Mouse (Mus musculus): ENCODE measurements at regions not wholly inside any gene's neighbourhood (a gene's known extent, or its start where the extent isn't known, plus 50 kb on each side); places are given as distances from the start of the nearest gene placed in this dataset.

DNA sequence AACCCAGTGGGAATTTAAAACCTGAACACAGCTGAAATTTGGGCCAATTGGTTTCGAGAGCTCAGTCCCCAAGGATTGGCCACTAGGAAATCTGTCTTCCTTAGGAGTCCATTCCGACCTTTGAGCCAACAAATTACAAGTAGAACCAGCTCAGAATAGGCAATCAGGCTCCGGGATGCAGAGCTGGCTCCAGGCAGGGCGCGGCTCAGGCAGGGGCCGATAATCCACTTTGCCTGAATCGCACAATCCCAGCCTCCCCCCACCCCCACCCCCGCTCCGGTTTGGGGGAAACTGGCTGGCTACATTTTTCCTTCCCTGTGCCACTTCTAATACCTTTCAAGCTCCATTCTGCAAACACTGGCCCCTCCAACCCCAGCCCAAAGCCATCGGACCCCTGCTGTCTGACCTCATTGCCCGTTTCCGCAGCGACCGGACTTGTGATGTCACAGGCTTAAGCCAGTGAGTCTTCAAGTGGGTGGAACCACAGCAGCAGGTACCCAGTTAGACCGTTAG, 150.5 kb upstream of the Sdk2 start:
- H3K4me3 ChIP-seq: peak overlapping the region; percentile 17; the same call in 1 of the 2 replicates
- no peaks in the 10 kb centered on the region; the same call in 1 of the 2 replicates for H3K9me3 ChIP-seq (replicated peaks)
- ATAC-seq: peak; percentile 33; the same call in 1 of the 2 replicates
- H3K27ac ChIP-seq: no peak overlapping the region
- H3K4me2 ChIP-seq: peak overlapping the region; percentile 53
- H3K4me1 ChIP-seq: peaks cover 37% of the 10 kb centered on the region
- peak overlapping the region; percentile 6; the same call in 1 of the 2 replicates for H3K9ac ChIP-seq
- peaks cover 8% of the 10 kb centered on the region for H3K27me3 ChIP-seq
- H3K36me3 ChIP-seq (ENCODE audit: poor library complexity, severe bottlenecking): no peaks in the 10 kb centered on the region
- 3% methylated on average over 15 of the region's 15 CpGs for WGBS

DNA sequence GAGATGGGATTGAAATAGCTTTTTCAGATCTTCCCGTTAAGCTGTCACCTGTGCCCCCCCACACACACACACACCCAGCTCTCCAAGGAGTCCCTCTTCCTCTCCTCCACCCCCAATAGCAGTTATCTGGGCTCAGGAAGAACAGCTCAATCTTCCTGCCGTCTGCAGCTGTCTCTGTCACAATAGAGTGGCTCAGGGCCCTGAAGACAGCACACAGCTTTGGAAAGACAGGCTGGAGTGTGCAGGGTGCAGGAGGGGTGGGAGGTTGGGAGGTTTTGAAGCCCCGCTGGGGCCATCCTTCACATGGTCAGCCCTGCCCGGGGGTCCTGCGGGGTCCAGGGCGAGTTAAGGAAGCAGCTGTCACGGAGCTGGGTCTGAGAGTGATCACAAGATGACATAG, 149.6 kb upstream of the Sdk2 start:
- peaks cover 8% of the 10 kb centered on the region for H3K27me3 ChIP-seq
- no peak overlapping the region for H3K4me2 ChIP-seq
- H3K27ac ChIP-seq: no peak overlapping the region
- H3K9ac ChIP-seq: peak overlapping the region; percentile 3; the same call in 1 of the 2 replicates
- H3K4me1 ChIP-seq: peaks cover 37% of the 10 kb centered on the region
- ATAC-seq: peak; percentile 50; the same call in 1 of the 2 replicates
- H3K9me3 ChIP-seq (replicated peaks): no peaks in the 10 kb centered on the region; the same call in 1 of the 2 replicates
- no peaks in the 10 kb centered on the region for H3K36me3 ChIP-seq (ENCODE audit: poor library complexity, severe bottlenecking)
- WGBS: 9% methylated on average over 7 of the region's 7 CpGs
- H3K4me3 ChIP-seq: no peak overlapping the region

DNA sequence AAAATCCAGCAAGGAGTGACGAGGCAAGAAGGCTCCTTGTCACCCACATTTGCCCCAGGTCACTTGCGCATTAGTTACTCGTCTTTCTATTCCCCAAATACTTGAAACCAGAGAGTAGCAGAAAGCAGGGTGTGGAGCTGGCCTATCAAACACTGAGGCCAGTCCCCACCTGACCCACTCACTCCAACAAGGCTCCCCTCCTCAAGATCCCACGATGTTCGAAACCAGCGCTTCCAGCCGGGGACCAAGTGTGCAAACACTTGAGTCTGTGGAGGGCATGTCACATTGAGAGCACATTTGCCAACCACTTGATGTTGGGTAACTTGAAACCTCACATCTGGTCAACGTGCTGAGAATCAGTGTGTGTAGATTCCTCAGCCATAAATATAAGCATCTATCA, 148.4 kb upstream of the Sdk2 start:
- Histone ChIP-seq H3K4me1 (peaks cover 37% of the 10 kb centered on the region), H3K27ac (no peak overlapping the region), H3K4me3 (no peak overlapping the region), H3K4me2 (no peak overlapping the region), H3K9ac (no peak overlapping the region), H3K9me3 (replicated peaks) (no peaks in the 10 kb centered on the region; the same call in 1 of the 2 replicates), H3K27me3 (peaks cover 8% of the 10 kb centered on the region), H3K36me3 (ENCODE audit: poor library complexity, severe bottlenecking) (no peaks in the 10 kb centered on the region)
- no peak for ATAC-seq
- 90% methylated on average over 8 of the region's 8 CpGs for WGBS

DNA sequence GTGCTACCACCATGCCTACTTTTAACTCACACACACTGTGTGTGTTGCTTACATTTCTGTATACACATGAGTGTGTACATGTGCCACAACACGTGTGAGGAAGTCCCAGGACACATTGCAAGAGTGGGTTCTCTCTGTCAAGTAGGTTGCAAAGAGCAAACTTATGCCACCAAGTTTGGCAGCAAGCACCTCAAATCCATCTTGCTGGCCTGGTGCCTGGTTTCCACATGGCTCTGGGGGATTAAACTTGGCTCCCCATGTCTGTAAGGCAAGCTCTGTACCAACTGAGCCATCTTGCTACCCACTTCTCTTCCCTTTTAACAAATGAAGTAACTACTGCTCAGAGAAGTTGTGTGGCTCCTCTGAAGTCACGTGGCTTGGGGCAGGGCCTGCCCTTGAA, 145.3 kb upstream of the Sdk2 start:
- Histone ChIP-seq H3K9me3 (replicated peaks) (no peaks in the 10 kb centered on the region; the same call in 1 of the 2 replicates), H3K4me2 (no peak overlapping the region), H3K27me3 (0 out of 2 replicates have a peak, but pooled peaks cover 4% of the 10 kb centered on the region), H3K36me3 (ENCODE audit: poor library complexity, severe bottlenecking) (no peaks in the 10 kb centered on the region), H3K4me1 (peaks cover 18% of the 10 kb centered on the region), H3K9ac (no peak overlapping the region), H3K4me3 (no peak overlapping the region), H3K27ac (no peak overlapping the region)
- 61% methylated on average over 2 of the region's 2 CpGs for WGBS
- no peak for ATAC-seq

DNA sequence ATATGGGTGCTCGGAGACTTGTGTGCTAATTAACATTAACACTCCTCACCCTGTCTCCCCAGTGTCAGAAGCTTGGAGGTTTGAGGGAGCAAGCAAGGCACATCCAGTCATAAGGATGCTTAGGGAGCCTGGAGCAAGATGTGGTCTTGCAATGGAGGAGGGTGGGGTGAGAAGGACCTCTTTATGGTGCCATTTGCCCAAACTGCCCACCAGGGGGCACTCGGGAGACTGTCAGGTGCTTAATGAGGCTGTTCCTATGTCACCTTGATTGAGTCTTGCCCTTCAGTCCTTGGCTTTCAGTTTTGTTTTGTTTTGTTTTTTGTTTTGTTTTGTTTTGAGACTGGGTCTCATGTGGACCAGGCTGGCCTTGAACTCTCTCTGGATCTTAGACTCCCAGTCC, 138.3 kb upstream of the Sdk2 start:
- no peak overlapping the region for H3K4me3 ChIP-seq
- 0 out of 2 replicates have a peak, but pooled peaks cover 6% of the 10 kb centered on the region for H3K4me1 ChIP-seq
- WGBS: 40% methylated on average over 2 of the region's 2 CpGs
- no peak overlapping the region for H3K4me2 ChIP-seq
- H3K27me3 ChIP-seq: no peaks in the 10 kb centered on the region
- no peak for ATAC-seq
- H3K36me3 ChIP-seq (ENCODE audit: poor library complexity, severe bottlenecking): no peaks in the 10 kb centered on the region
- no peak overlapping the region for H3K27ac ChIP-seq
- H3K9ac ChIP-seq: no peak overlapping the region
- no peaks in the 10 kb centered on the region for H3K9me3 ChIP-seq (replicated peaks)

DNA sequence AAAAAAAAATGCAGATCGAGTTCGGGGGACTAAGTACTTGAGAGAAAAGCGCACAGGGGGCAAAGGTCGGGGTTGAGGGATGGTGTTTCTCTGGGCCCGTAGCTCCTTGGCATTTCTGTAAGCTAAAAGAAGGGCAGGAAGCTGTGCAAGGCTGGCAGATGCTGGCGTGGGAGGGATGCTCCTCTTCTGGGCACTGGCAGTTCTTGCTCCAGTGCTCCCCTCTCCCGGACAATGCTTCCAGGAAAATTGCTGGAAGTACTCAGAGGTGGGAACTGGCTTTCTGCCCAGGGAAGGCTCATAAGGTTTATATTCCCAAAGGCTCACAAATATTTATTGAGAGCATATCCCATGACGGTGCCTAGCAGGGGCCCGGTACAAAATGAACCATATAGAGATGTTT, 136.6 kb upstream of the Sdk2 start:
- no peak overlapping the region for H3K4me3 ChIP-seq
- no peak overlapping the region for H3K9ac ChIP-seq
- H3K27ac ChIP-seq: no peak overlapping the region
- no peak for ATAC-seq
- H3K27me3 ChIP-seq: no peaks in the 10 kb centered on the region
- H3K4me1 ChIP-seq: peaks cover 10% of the 10 kb centered on the region
- no peaks in the 10 kb centered on the region for H3K36me3 ChIP-seq (ENCODE audit: poor library complexity, severe bottlenecking)
- no peaks in the 10 kb centered on the region for H3K9me3 ChIP-seq (replicated peaks)
- H3K4me2 ChIP-seq: no peak overlapping the region
- WGBS: 79% methylated on average over 9 of the region's 9 CpGs

DNA sequence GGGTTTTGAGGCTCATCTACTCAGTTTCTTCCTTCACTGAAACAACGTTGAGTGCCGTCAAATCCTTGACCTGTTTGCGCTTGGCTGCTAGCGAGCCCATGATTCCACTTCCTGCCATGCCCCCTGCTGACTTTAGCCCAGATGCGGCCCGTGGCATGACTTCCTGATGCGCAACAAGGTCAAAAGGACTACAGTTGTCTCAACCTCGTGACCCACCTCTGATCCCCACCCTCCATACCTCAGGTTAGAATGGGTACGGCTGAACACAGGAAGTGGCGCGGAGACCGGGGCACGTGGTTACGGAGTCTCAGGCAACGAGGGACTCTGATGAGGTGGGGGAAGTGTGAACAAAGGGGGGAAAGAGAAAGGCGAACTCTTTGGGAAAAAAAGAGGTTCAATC, 135.6 kb upstream of the Sdk2 start:
- no peaks in the 10 kb centered on the region for H3K27me3 ChIP-seq
- no peak overlapping the region for H3K4me2 ChIP-seq
- no peaks in the 10 kb centered on the region for H3K9me3 ChIP-seq (replicated peaks)
- peaks cover 18% of the 10 kb centered on the region for H3K4me1 ChIP-seq
- ATAC-seq: no peak
- no peak overlapping the region for H3K4me3 ChIP-seq
- no peak overlapping the region for H3K27ac ChIP-seq
- WGBS: 85% methylated on average over 16 of the region's 16 CpGs
- no peak overlapping the region for H3K9ac ChIP-seq
- no peaks in the 10 kb centered on the region for H3K36me3 ChIP-seq (ENCODE audit: poor library complexity, severe bottlenecking)

DNA sequence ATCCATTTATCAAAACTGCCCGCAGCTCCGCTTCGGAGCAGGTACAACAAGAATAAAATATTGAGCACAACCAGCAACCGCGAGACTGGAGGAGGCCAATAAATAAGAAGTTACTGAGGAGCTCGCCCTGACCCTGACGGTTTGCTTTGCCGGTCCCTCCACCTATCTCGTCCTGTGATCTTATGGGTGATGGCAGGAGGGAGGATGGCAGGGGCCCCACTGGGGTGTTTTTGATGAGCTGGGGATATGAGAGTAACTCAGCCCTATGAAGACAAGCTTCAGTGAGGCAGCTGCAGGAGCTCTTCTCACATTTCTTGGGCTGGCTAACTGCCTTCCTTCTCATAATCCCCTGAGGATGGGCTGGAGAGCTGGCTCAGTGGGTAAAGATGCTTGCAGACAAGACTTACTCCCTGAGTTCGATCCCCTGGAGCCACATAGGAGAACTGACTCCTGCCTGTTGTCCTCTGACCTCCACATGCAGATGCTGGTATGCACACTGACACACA, 132.3 kb upstream of the Sdk2 start:
- H3K4me2 ChIP-seq: no peak overlapping the region
- peaks cover 24% of the 10 kb centered on the region for H3K4me1 ChIP-seq
- H3K9ac ChIP-seq: no peak overlapping the region; the same call in 1 of the 2 replicates
- no peak for ATAC-seq
- 86% methylated on average over 10 of the region's 10 CpGs for WGBS
- H3K36me3 ChIP-seq (ENCODE audit: poor library complexity, severe bottlenecking): no peaks in the 10 kb centered on the region
- no peak overlapping the region for H3K27ac ChIP-seq
- H3K9me3 ChIP-seq (replicated peaks): no peaks in the 10 kb centered on the region
- no peaks in the 10 kb centered on the region for H3K27me3 ChIP-seq
- no peak overlapping the region for H3K4me3 ChIP-seq

DNA sequence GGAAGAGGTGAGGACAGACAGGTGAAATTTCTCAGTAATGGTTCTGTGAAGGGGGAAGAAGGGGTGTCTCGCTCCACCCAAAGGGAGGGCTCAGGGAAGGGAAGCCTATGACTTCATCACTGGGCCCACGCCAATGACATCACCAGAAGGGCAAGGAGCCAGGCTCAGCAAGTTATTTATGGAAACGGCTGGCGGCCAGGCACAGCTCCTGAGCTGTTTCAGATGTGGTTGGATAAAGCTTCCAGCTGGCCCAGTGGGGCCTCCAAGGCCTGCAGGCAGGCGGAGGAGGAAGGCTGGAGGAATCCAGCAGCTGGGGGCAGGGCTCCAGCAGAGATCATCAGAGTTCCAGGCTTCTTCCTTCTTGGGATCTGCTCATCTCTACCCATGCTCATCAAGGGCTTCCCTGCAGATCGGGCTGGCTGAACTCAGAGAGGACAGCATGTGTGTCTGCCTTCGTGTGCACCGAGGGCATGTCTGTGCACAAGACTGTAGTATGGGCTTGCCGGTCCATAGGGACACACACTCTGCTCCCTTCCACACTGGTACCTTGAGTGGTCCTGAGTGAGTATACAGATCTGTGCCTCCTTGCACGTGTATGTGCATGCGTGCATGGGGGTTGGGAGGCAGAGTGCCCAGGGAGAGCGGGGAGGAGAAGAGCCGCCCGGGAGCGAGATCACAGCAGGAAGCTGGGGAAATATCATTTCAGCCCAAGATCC, 131.6 kb upstream of the Sdk2 start:
- peak overlapping the region; percentile 44 for H3K27ac ChIP-seq
- H3K9ac ChIP-seq: no peak overlapping the region; the same call in 1 of the 2 replicates
- ATAC-seq: peak; percentile 90
- no peak overlapping the region for H3K4me3 ChIP-seq
- WGBS: 55% methylated on average over 15 of the region's 15 CpGs
- H3K27me3 ChIP-seq: no peaks in the 10 kb centered on the region
- H3K4me1 ChIP-seq: peaks cover 24% of the 10 kb centered on the region
- H3K4me2 ChIP-seq: no peak overlapping the region; the same call in 1 of the 2 replicates
- H3K36me3 ChIP-seq (ENCODE audit: poor library complexity, severe bottlenecking): no peaks in the 10 kb centered on the region
- no peaks in the 10 kb centered on the region for H3K9me3 ChIP-seq (replicated peaks)

DNA sequence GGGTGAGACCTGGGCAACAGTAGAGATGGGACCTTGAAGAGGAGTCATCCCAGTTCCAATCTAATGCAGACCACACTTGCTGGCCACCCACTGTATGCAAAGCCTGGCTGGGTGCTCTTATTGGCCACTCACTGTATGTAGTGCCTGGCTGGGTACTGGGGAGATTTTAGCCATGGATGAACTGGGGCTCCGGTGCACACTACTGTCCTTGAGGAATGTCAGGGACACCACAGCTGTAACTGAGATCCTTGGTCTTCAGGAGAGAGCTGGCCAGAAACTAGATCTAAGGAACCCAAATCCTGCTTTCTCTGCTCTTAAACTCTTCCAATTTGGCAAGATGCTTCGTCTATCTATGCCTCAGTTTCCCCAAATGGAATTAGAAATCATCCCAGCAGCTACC, 128.4 kb upstream of the Sdk2 start:
- Histone ChIP-seq H3K9ac (no peak overlapping the region), H3K36me3 (ENCODE audit: poor library complexity, severe bottlenecking) (no peaks in the 10 kb centered on the region), H3K4me2 (no peak overlapping the region), H3K4me1 (peaks cover 42% of the 10 kb centered on the region), H3K4me3 (no peak overlapping the region), H3K9me3 (replicated peaks) (peaks cover 6% of the 10 kb centered on the region), H3K27me3 (no peaks in the 10 kb centered on the region), H3K27ac (no peak overlapping the region)
- 86% methylated on average over 2 of the region's 2 CpGs for WGBS
- no peak for ATAC-seq

DNA sequence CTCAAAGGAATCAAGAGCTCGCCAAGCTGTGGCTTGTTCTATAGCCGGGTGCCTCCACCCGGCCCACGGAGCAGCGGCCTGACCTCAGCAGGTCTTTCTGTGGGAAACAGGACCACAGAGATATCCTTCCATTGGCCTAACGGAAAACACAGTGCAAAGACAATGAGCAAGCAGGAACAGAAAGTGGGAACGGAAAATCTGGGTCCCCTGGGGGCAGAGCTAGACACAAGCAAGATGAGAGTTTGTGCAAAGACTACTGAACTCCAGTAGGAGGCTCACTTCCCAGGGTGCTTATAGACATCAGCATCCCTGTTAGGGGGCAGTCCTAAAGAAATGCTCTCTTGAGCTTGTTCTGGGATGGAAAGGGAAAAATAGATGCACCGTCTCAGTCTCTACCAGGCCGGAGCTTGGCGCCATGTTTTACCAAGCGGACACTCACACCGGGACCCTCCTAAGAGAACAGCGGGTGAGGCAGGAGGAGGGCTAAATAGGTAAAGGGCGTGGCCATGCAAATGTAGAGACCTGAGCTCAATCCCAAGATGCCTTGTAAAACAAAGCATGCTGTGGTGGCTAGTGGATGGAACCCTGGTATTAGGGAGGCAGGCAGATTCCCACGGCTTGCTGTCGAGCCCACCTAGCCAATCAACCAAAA, 127.3 kb upstream of the Sdk2 start:
- no peaks in the 10 kb centered on the region for H3K27me3 ChIP-seq
- H3K36me3 ChIP-seq (ENCODE audit: poor library complexity, severe bottlenecking): no peaks in the 10 kb centered on the region
- H3K4me3 ChIP-seq: no peak overlapping the region
- H3K27ac ChIP-seq: no peak overlapping the region
- ATAC-seq: no peak
- no peak overlapping the region for H3K4me2 ChIP-seq
- no peak overlapping the region for H3K9ac ChIP-seq
- peaks cover 6% of the 10 kb centered on the region for H3K9me3 ChIP-seq (replicated peaks)
- H3K4me1 ChIP-seq: peaks cover 40% of the 10 kb centered on the region
- 57% methylated on average over 16 of the region's 16 CpGs for WGBS

DNA sequence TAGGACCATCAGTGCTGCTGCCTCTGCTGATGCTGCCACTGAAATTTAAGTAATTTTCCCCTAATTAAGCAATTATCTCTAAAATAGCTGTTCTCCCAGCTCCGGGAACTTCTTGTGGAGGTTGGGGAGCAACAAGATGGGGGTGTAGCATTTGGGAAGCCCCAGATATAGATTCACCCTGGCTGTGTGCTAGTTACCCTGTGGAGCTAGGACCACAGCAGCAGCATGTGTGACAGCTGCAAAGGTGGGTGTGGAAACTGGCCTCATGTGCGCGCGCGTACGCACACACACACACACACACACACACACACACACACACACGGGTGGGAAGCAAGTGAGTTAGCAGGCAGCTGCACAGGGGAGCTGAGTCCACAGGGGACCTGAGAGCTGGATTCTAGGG, 126.2 kb upstream of the Sdk2 start:
- H3K27me3 ChIP-seq: no peaks in the 10 kb centered on the region
- no peaks in the 10 kb centered on the region for H3K36me3 ChIP-seq (ENCODE audit: poor library complexity, severe bottlenecking)
- 0 out of 2 replicates have a peak, but pooled peaks have one; percentile 24 for ATAC-seq
- H3K4me2 ChIP-seq: no peak overlapping the region
- no peak overlapping the region for H3K4me3 ChIP-seq
- peaks cover 6% of the 10 kb centered on the region for H3K9me3 ChIP-seq (replicated peaks)
- no peak overlapping the region for H3K9ac ChIP-seq
- 75% methylated on average over 7 of the region's 7 CpGs for WGBS
- H3K4me1 ChIP-seq: peaks cover 28% of the 10 kb centered on the region
- no peak overlapping the region for H3K27ac ChIP-seq
